ENCODE assay signal across 13 mouse cellular contexts in genomic region chr13:45466031-45466519, GRCm38 (mm10). TPM values are rescaled to one million over a fixed set of nuclear protein-coding genes. Genes with fewer than 3 reads are reported as not detected.
DNase-seq lines count a peak whose midpoint lies in the region; ATAC-seq lines count a peak whose summit lies in the region.
"Had no signal": no experiment of that assay in that cellular context is flagged by ENCODE, and none has a peak within 500 bp of the region (broad histone marks: within the 10 kb centered on the region; RNA-seq: fewer than 3 reads in every experiment).

No protein-coding gene starts in this region.

- no peak overlapping the region for H3K4me2 ChIP-seq in hindbrain, embryonic 13.5 days
- H3K4me2 ChIP-seq in hindbrain, embryonic 12.5 days (replicated peaks) = no peak overlapping the region
- no peak overlapping the region for H3K4me2 ChIP-seq in midbrain, embryonic 14.5 days (ENCODE audit: low read length)
- no peak overlapping the region for H3K4me2 ChIP-seq in midbrain, embryonic 13.5 days (replicated peaks)
- no peak overlapping the region for H3K4me2 ChIP-seq in embryonic facial prominence, embryonic 14.5 days (ENCODE audit: low read depth, low read length)
- H3K4me2 ChIP-seq: liver, embryonic 11.5 days had no signal

- ATAC-seq in hindbrain, embryonic 13.5 days (ENCODE audit: low FRiP score) = 0 out of 2 replicates have a peak, but pooled peaks have one; percentile 32
- no peak for ATAC-seq in hindbrain, embryonic 12.5 days (ENCODE audit: low FRiP score)
- ATAC-seq in midbrain, embryonic 14.5 days (ENCODE audit: low FRiP score, low TSS enrichment) = no peak
- ATAC-seq in midbrain, embryonic 13.5 days = no peak
- ATAC-seq in embryonic facial prominence, embryonic 14.5 days (ENCODE audit: low read depth) = peak; percentile 19; the same call in 1 of the 2 replicates

- H3K9ac ChIP-seq in hindbrain, embryonic 13.5 days = no peak overlapping the region
- H3K9ac ChIP-seq in hindbrain, embryonic 12.5 days = no peak overlapping the region
- H3K9ac ChIP-seq in midbrain, embryonic 14.5 days (replicated peaks; ENCODE audit: low read length) = no peak overlapping the region
- no peak overlapping the region for H3K9ac ChIP-seq in midbrain, embryonic 13.5 days (replicated peaks)
- no peak overlapping the region for H3K9ac ChIP-seq in embryonic facial prominence, embryonic 14.5 days (ENCODE audit: low read depth, low read length)

- 55% methylated on average over 10 of the region's 10 CpGs for WGBS in hindbrain, embryonic 13.5 days
- WGBS in hindbrain, embryonic 12.5 days = 57% methylated on average over 10 of the region's 10 CpGs
- WGBS in midbrain, embryonic 14.5 days = 70% methylated on average over 10 of the region's 10 CpGs
- WGBS in midbrain, embryonic 13.5 days = 68% methylated on average over 10 of the region's 10 CpGs
- WGBS in embryonic facial prominence, embryonic 14.5 days = 44% methylated on average over 10 of the region's 10 CpGs
- 61% methylated on average over 10 of the region's 10 CpGs for WGBS in limb, embryonic 10.5 days

- H3K9me3 ChIP-seq in hindbrain, embryonic 13.5 days = no peaks in the 10 kb centered on the region
- H3K9me3 ChIP-seq in hindbrain, embryonic 12.5 days (replicated peaks) = no peaks in the 10 kb centered on the region
- no peaks in the 10 kb centered on the region for H3K9me3 ChIP-seq in midbrain, embryonic 14.5 days (ENCODE audit: control insufficient read depth, low read length)
- no peaks in the 10 kb centered on the region for H3K9me3 ChIP-seq in midbrain, embryonic 13.5 days
- no peaks in the 10 kb centered on the region for H3K9me3 ChIP-seq in embryonic facial prominence, embryonic 14.5 days (ENCODE audit: control insufficient read depth, low read length)
- H3K9me3 ChIP-seq in limb, embryonic 10.5 days (replicated peaks) = no peaks in the 10 kb centered on the region

- H3K36me3 ChIP-seq in hindbrain, embryonic 13.5 days = no peaks in the 10 kb centered on the region
- no peaks in the 10 kb centered on the region for H3K36me3 ChIP-seq in hindbrain, embryonic 12.5 days
- no peaks in the 10 kb centered on the region for H3K36me3 ChIP-seq in midbrain, embryonic 14.5 days (ENCODE audit: control insufficient read depth, insufficient read depth, low read length)
- no peaks in the 10 kb centered on the region for H3K36me3 ChIP-seq in midbrain, embryonic 13.5 days
- H3K36me3 ChIP-seq in embryonic facial prominence, embryonic 14.5 days (ENCODE audit: control insufficient read depth, insufficient read depth, low read length) = no peaks in the 10 kb centered on the region
- no peaks in the 10 kb centered on the region for H3K36me3 ChIP-seq in limb, embryonic 10.5 days

- H3K4me1 ChIP-seq in hindbrain, embryonic 13.5 days (replicated peaks) = peaks cover 21% of the 10 kb centered on the region
- peaks cover 17% of the 10 kb centered on the region for H3K4me1 ChIP-seq in hindbrain, embryonic 12.5 days
- peaks cover 12% of the 10 kb centered on the region for H3K4me1 ChIP-seq in midbrain, embryonic 14.5 days (ENCODE audit: control insufficient read depth, insufficient read depth, low read length)
- peaks cover 14% of the 10 kb centered on the region for H3K4me1 ChIP-seq in midbrain, embryonic 13.5 days (replicated peaks)
- H3K4me1 ChIP-seq in embryonic facial prominence, embryonic 14.5 days (ENCODE audit: control insufficient read depth, insufficient read depth, low read length) = peaks cover 34% of the 10 kb centered on the region
- peaks cover 46% of the 10 kb centered on the region for H3K4me1 ChIP-seq in limb, embryonic 10.5 days

- H3K27ac ChIP-seq in hindbrain, embryonic 13.5 days = no peak overlapping the region
- H3K27ac ChIP-seq in hindbrain, embryonic 12.5 days = no peak overlapping the region
- H3K27ac ChIP-seq in midbrain, embryonic 14.5 days (replicated peaks; ENCODE audit: low read depth, low read length) = no peak overlapping the region
- no peak overlapping the region for H3K27ac ChIP-seq in midbrain, embryonic 13.5 days
- H3K27ac ChIP-seq in embryonic facial prominence, embryonic 14.5 days (replicated peaks; ENCODE audit: low read depth, low read length) = 0 out of 2 replicates have a peak overlapping the region, but pooled peaks have one; percentile 40
- H3K27ac ChIP-seq in limb, embryonic 10.5 days = peak overlapping the region; percentile 38; the same call in 1 of the 2 replicates
- H3K27ac ChIP-seq: layer of hippocampus, adult 2 months had no signal

- H3K4me3 ChIP-seq in hindbrain, embryonic 13.5 days = no peak overlapping the region
- no peak overlapping the region for H3K4me3 ChIP-seq in hindbrain, embryonic 12.5 days
- no peak overlapping the region for H3K4me3 ChIP-seq in midbrain, embryonic 14.5 days (replicated peaks; ENCODE audit: low read depth, low read length)
- H3K4me3 ChIP-seq in midbrain, embryonic 13.5 days (replicated peaks) = no peak overlapping the region
- H3K4me3 ChIP-seq in embryonic facial prominence, embryonic 14.5 days (ENCODE audit: low read depth, low read length) = no peak overlapping the region
- H3K4me3 ChIP-seq in limb, embryonic 10.5 days = no peak overlapping the region
- H3K4me3 ChIP-seq: layer of hippocampus, adult 2 months had no signal

- H3K27me3 ChIP-seq in hindbrain, embryonic 13.5 days = peaks cover 36% of the 10 kb centered on the region
- peaks cover 10% of the 10 kb centered on the region; the same call in 1 of the 2 replicates for H3K27me3 ChIP-seq in hindbrain, embryonic 12.5 days
- no peaks in the 10 kb centered on the region for H3K27me3 ChIP-seq in midbrain, embryonic 14.5 days (ENCODE audit: control insufficient read depth, insufficient read depth, low read length)
- H3K27me3 ChIP-seq in midbrain, embryonic 13.5 days = peaks cover 12% of the 10 kb centered on the region
- no peaks in the 10 kb centered on the region for H3K27me3 ChIP-seq in embryonic facial prominence, embryonic 14.5 days (replicated peaks; ENCODE audit: control insufficient read depth, insufficient read depth, low read length)
- H3K27me3 ChIP-seq in limb, embryonic 10.5 days (ENCODE audit: low read depth, poor library complexity, severe bottlenecking) = no peaks in the 10 kb centered on the region

- peak; percentile 40 for DNase-seq in midbrain, embryonic 14.5 days
- peak; percentile 65 for DNase-seq in embryonic facial prominence, embryonic 14.5 days (ENCODE audit: low spot score)
- no peak for DNase-seq in limb, embryonic 10.5 days (ENCODE audit: low spot score)
- DNase-seq in natural killer cell, adult 2 months (ENCODE audit: low spot score in 2 of 2) = no peak
- no peak for DNase-seq in MN1 (ENCODE audit: low spot score)
- DNase-seq: cerebellum, adult 8-10 months; embryo, embryonic 11 days; lung, postnatal 10 days had no signal

RNA-seq across cellular contexts. Expression of gene Gmpr, which starts 41.2 kb away (rescaled TPM):
- 31.6 and 35.1 TPM in 2 replicates for polyA plus RNA-seq in hindbrain, embryonic 13.5 days (2015; fragmentation: Nextera tagmentation; extraction: Ambion mirVana)
- polyA plus RNA-seq in hindbrain, embryonic 12.5 days (2016; fragmentation: Nextera tagmentation; extraction: Ambion mirVana) = 19.3 and 20.8 TPM in 2 replicates
- polyA plus RNA-seq in midbrain, embryonic 14.5 days (2014; fragmentation: Nextera tagmentation; extraction: Ambion mirVana) = 26.1 and 27.0 TPM in 2 replicates
- polyA plus RNA-seq in midbrain, embryonic 13.5 days (2015; fragmentation: Nextera tagmentation; extraction: Ambion mirVana) = 19.0 and 20.4 TPM in 2 replicates
- 46.4 and 51.5 TPM in 2 replicates for polyA plus RNA-seq in embryonic facial prominence, embryonic 14.5 days (2014; fragmentation: Nextera tagmentation; extraction: Ambion mirVana)
- polyA plus RNA-seq in limb, embryonic 10.5 days (2016; fragmentation: Nextera tagmentation; extraction: Ambion mirVana) = 25.2 and 27.8 TPM in 2 replicates

Comparison
In these comparisons a context has a peak if more than half of its experiments do, and no peak if none do; other contexts are left out.
1. ATAC-seq: peak in hindbrain, embryonic 13.5 days (single experiment) and embryonic facial prominence, embryonic 14.5 days (single experiment); none in hindbrain, embryonic 12.5 days (single experiment), midbrain, embryonic 14.5 days (single experiment) and midbrain, embryonic 13.5 days (single experiment).
2. H3K27ac ChIP-seq: peak in embryonic facial prominence, embryonic 14.5 days (single experiment) and limb, embryonic 10.5 days (single experiment); none in hindbrain, embryonic 13.5 days (single experiment), hindbrain, embryonic 12.5 days (single experiment), midbrain, embryonic 14.5 days (single experiment) and midbrain, embryonic 13.5 days (single experiment).
3. DNase-seq: peak in midbrain, embryonic 14.5 days (single experiment) and embryonic facial prominence, embryonic 14.5 days (single experiment); none in limb, embryonic 10.5 days (single experiment), natural killer cell, adult 2 months (0 of 2) and MN1 (single experiment).